Mouse (Mus musculus) left cerebral cortex, postnatal 36 days (tissue): ENCODE measurements at regions not wholly inside any gene's neighbourhood (a gene's known extent, or its start where the extent isn't known, plus 50 kb on each side); places are given as distances from the start of the nearest gene placed in this dataset.

ENCODE experiments used
- DNase-seq, 2 experiments: peaks; one replicate each; pipeline ENCODE4 v3.0.0; 2021 to 2022; ENCODE audit warnings: low spot score in 2 of 2, mixed read lengths in 1 of 2
- intact Hi-C: fragments of 180-260 bp; cut with DNase I; formaldehyde crosslinking; loops from one replicate; pipeline ENCODE4 v1.15.1; 2025

DNA sequence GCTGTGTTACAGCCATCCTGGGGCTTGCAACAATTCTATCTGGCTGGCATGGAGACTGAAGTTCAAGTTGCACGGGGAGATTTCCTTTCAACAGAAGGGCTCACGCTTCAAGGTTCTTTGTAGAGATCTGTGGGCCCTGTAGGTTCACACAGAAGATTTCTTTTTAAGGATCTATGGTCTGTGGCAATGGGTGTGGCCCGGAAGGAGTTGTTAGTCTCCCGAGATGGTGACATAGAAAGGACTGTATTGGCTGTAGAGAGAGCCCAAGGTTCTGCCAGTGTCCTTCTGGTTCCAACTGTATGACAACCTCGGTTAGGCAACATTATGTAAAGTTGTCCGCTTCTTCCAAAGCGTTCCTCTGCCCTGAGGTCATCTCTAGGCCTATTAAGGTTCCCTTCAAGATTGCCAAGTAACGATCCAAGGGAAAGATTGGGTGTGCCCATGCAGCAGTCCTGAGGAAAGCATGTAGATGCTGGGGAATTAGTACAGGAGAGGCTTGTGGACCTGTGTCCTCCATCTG lies 124.8 kb upstream of the Hes1 start:
- DNase-seq: no peak
- intact Hi-C loops: no loop called here

DNA sequence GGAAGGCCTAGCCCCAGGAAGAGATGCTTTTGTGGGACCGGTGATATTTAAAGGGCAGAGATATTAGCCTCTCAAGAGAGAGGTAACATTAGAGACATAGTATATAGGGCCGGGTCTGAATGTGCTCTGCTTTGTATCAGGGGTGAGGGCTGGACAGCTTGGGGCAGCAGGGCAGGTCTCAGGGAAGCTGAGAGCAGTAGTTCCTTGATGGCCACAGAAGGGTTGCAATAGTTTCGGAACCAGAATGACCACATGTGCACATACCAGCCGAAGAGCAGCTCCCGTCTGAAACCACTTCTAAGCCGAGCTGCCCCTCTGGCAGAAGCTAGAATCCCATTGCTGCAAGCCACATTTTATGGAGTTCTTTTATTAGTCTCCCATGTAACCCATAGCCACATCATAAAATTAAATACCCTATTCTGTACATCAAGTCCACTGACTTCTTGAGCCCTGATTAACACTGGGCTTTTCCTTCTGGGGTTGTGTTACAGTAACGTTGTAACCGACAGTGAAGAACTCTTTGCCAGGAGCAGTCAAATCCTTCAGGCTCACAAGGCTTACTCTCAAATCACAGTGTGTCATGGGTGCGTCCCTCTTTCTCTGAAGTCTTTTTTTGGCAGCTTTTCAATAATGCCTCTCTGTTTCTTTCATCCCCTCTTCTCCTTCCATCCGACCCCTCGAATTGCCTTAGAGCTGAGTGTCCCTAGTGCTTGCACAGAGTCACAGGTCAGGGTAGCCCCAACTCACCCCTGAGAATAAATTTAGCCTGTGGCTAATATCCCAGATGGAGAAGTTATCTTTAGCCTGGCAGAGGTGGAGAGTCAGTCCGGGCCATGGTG lies 124.1 kb upstream of the Hes1 start:
- intact Hi-C loops: no loop called here
- no peak for DNase-seq

DNA sequence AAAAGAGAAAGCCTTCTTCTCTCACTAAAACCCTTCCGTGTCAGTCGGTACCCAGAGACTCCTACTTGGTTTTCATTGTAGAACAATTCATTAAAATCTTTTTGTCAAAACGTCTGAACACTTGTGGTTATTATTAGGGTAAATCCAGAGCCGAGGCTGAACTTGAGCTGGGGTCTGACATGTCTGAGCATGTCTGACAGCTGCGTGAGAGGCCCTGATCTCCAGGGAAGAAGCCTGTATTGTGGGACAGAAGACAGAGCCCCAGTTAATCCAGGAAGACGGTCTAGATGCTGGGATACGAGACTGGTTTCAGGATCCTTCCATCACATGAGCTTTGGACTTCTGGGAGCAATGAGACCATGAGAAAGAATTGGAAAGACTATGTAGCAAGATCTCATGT lies 122.1 kb upstream of the Hes1 start:
- no peak for DNase-seq
- intact Hi-C loops: no loop called here

DNA sequence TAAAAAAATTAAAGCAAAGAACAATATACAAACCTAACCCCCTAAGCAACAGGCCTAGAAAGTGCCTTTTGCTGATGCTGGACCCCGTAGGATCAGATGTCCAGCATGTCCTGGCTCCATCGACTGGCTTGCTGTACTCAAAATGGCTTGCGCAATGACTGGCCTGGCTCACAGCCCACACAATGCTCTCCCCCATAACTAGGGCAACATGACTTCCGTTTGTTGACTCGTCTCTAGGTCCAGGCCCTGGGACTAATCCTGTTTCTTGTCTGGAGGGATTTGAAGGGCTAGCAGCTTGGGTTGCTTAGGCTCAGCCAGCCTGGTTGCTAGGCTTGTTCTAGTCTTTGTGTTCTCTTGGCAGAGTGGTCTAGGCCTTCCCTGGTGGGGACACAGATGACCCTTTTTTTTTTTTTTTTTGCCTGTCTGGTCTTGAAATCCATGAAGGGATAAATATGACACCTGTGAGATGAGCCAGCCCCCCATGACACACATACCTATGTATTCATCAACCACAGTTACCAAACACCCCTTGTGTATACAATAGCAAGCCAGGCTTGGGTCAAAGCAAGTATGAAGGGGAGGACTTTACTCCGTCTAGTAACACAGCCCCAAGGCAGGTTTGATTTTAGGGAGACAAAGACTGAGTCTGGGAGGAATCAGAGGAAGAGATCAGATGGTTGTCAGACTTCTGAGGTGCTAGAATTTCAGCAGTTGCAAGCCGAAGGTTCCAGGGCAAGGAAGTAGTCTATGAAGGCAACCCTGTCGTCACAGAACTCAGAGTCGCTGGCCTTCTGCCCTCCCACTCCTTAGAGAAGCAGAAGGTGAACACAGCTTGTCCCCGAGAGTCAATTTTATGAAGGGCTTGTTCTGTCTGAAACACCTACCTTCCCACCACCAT lies 120.0 kb upstream of the Hes1 start:
- no peak for DNase-seq
- intact Hi-C loops: no loop called here

DNA sequence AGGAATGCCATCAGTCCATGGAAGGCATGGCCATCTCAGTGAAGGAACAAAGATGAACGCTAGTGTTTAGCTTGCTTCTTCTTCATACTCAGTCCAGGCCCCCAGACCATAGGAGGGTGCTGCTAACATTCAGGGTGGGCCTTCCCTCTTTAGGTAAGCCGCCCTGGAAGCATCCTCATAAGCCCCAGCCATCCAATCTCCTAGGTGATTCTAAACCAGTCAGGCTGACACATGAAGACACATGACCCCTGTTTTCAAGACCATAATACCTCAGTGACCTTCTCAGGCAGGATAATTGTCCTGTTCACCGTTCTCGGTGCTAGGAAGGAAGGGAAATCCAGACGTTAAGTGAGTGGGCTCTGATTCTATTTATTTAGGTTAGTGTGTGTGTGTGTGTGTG lies 119.2 kb upstream of the Hes1 start:
- DNase-seq: no peak
- intact Hi-C loops: loop anchor here (5.0 kb wide), 1 partner anchor 117 kb away; the partner anchor contains the start of gene Hes1

DNA sequence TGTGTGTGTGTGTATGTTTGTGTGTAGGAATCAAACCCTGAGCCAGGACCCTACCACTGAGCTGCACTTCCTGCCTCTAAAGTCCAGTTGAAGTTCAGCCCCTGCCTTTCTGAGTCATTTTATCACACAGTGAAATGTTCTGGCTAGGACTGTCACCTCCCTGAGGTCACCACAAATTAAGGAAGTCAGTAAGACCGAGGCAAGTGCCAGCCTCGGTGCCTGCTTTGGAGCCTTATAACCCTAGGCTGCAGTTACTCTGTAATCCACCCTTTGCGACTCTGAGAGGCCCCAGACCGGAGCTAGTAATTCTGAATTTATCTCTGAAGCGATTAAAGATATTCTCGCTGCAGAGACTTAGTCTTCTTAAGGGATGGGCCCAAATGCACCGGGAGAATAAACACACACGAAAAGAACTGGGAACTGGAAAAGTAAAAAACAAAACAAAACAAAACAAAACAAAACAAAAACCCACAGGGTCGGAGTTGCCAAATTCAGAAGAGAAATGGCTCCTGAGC lies 118.8 kb upstream of the Hes1 start:
- no peak for DNase-seq
- intact Hi-C loops: loop anchor here (5.0 kb wide), 1 partner anchor 117 kb away; the partner anchor contains the start of gene Hes1

DNA sequence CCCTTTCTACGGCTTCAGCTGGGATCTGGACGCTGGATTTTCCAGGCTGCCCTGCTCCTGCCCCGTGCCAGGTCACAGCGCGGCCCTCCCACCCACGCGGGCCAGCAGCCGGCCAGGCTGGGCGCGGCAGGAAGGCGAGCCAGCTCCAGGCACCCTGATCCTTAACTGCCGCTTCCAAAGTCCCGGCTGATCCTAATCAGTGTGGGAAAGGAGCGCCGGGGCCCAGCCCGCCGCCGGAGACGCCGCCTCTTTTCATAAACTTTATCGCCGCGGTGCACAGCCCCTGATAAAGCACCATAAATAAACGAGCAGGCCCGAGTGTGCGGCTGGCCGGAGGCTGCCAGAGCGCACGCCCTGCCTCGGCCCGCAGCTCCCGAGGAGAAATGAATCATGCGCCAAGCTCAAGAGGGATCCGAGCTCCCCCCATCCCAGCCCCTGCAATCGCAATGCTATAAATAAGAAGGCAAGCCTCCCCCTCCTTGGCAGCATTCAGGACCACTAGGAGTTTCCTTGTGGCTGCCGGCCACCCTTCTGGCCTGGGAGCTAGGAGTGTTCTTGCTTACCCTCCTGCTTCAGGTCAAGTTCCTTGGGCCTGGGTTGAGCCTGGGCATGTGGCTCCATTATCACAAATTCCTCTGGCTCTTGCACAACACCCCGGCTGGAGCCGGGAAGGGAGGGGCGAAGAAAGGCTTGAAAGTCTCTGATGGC lies 118.1 kb upstream of the Hes1 start:
- DNase-seq: peak; percentile 54 to 58
- intact Hi-C loops: loop anchor here (5.0 kb wide), 1 partner anchor 116 kb away; the partner anchor contains the start of gene Hes1

DNA sequence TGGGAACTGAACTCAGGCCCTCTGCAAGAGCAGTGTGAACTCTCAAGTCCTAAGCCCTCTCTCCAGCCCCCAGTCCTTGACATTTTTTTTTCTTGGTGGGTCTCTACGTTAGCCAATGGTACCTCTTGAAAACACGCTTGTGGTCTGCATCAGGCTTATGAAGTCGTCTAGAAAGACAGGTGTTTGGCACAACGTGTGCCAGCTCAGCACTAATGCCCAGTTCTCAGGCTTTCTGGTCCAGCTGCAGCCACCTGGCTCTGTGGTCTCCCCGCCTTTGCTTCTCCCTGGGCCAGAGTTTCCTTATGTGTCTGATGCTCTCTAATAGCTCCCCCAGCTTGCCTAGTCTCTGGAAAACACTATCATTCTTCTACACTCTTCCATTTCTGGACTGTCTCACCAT lies 117.2 kb upstream of the Hes1 start:
- intact Hi-C loops: loop anchor here (5.0 kb wide), 1 partner anchor 115 kb away; the partner anchor contains the start of gene Hes1
- no peak for DNase-seq

DNA sequence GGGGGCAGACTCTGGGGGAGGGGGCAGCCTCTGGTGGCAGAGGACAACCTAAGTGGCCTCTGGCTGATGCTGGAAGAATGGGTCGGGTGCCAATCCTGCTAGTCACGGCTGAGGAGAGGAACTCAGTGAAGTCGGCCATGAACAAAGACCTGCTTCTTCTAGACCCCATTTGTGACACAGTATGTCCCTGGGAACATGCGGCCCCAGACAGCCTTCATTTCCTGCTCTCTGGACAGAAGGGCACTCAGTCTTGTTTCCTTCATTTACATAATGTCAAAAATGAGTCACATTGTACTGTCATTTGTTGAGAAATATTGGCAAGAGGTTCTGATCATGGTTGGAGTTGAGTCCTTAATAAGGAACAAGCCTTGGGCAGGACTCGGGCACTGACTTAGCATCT lies 116.5 kb upstream of the Hes1 start:
- intact Hi-C loops: loop anchor here (5.0 kb wide), 1 partner anchor 115 kb away; the partner anchor contains the start of gene Hes1

DNA sequence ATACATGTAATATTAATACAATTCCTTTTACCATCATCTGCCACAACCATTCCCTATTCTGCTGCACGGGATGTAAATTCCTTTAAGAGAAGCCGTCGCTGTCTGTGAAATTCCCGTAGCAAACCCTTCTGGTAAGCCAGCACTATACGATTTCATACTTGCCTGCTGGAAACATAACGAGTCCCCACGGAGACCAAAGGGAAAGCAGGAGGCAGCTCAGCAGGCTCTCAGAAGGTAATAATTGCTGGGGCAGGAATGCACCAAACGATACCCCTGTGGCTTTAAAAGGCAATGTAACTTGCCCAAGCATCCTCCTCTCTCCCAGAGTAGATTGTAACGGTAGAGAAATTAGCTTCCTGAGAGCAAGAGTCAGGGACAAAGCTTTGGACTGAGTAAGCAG lies 114.0 kb upstream of the Hes1 start:
- DNase-seq: no peak
- intact Hi-C loops: loop anchor here (5.0 kb wide), 1 partner anchor 57 kb away; no protein-coding TSS in a partner anchor

More for the DNA sequence above, 116.5 kb upstream of the Hes1 start:
- no peak for DNase-seq

DNA sequence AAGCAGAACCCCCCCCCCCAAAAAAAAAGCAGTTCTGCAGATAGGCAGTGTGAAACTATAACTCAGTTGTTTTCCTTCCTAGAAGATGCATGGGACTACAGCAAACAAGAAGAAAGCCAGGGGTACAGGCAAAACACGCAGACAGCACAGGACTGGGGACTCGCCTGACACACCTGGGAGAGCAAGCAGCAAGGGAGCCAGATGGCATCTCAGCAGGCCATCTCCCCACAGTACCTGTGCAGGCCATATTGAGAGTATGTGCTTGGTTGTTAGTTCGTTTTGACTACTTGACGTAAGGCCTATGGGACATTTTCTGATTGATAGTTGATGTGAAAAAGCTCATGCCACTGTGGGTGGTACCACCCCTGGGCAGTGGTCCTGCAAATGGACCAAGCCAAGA lies 113.4 kb upstream of the Hes1 start:
- intact Hi-C loops: loop anchor here (5.0 kb wide), 1 partner anchor 57 kb away; no protein-coding TSS in a partner anchor
- DNase-seq: no peak

DNA sequence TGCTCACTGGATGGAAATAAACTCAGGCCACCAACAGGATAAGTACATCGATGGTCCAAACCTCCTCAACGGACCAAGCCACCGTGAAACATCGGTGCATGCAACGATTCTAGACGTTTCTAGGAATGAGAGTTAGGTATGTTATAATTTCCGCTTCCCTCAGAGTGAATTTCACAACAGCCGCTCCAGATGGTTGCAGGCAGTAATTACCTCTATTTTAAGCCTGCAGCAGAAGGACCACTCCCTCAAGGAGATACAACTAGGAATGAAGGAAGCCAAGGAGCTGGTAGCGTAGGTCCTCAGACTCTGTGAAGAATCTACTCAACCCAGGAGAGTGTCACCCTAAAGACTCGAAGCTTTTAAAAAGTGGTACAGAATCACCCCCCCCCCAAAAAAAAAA lies 109.5 kb upstream of the Hes1 start:
- intact Hi-C loops: loop anchor here (5.0 kb wide), 1 partner anchor 53 kb away; no protein-coding TSS in a partner anchor
- DNase-seq: peak; percentile 57 to 70

DNA sequence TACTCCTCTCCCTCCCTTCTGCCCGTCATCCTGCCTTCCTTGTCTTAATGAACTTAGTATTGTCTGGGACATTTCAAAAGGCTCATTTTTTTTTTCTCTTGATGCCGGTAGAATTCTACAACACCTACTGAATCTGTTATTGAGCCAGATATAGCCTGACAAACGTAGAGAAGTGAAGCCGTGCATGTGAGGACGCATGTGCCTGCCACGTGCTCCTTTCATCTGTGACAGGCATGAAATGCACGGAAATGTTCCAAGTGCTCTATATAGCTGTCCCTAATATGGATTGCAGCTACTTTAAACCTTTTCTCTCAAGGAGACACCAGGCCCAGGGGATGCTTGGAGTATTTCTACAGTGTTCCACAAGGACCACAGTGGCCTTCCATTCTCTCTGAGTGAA lies 107.3 kb upstream of the Hes1 start:
- peak; percentile 38 to 42 for DNase-seq
- intact Hi-C loops: no loop called here

DNA sequence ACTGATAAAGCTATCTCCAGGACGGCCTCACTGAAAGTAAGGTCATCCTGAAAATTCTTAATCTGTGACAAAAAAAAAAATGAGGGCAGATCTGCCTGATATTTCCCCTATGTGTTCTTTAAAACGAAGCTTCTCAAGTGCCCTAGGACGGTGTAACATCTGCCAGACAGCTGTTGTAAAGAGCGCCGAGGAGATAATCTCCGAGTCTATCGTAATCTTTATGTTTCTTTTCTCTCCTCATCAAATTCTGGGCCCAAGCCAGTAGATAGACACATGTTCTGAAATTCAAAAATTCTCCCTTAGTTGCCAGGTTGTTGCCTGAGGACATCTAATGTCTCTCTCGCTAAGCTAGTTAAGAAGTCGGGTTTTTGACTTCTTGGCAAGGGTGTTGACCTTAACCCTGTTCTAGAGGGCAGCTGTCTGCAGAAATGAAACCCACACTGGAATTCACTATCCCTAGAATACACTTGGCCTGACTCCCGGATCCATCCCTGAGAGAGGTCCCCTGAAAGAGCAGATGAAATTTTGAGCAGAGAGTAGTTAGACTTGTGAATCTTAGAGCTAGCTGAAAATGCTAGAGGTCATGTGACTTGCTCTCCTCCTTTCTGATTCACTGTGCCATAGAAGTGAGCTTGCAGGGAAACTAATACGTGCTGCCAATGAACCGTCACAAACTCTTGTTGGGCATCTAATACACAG lies 104.1 kb upstream of the Hes1 start:
- intact Hi-C loops: no loop called here
- DNase-seq: no peak

DNA sequence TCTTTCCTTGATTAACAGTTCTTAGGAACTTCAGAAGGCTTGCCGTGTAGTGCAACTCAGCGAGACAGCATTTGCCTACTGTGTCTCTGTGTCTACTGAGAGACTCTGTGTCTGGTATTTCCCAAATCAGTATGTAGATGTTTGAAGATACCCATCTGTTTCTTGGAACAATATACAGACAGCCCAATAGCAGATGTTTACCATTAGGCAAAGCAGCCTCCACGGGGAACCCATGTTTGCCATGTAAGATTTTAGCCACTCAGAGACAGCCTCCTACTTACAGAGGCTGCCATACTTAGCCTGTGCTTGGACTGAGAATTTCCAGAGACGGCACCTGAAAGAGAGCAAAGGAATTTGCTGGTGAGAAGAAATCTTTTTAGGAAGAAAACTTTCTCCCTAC lies 100.9 kb upstream of the Hes1 start:
- intact Hi-C loops: no loop called here
- DNase-seq: no peak

DNA sequence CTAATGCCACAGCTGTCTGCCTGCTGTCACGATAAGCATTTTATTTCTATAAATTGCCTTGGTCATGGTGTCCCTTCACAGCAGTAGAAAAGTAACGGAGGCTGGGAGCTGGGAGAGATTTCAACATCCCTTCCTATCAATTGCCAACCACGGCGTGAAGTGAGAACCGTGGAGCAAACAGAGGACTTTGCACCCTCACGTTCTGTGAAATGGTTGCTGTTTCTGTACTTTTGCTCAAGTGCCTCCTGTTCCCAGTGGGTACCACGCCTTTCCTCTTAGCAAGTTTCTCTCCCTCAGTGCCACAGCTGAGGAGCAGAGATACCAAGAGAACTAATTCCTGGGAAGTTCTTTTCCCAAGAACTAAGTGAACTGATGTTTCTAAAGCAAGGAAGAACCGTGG lies 99.6 kb upstream of the Hes1 start:
- intact Hi-C loops: no loop called here
- no peak for DNase-seq

DNA sequence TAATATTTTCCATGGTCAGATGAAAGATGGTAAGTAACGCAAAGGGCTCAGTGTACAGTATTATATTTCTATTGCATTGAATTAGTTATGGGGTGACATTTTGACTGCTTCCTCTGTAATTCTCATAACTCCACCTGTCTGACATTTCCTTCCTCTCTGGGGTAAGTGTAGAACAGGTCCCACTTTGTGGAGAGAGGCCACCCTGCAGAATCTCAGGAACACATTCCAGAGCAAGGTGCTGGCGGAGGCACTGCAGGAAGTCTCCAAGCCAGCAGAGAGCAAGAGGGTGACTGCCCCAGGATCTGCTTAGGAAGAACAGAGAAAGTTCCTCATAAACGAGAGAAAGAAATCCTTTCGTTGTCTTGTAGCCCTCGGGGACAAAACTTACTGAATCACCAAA lies 95.4 kb upstream of the Hes1 start:
- DNase-seq: no peak
- intact Hi-C loops: no loop called here

DNA sequence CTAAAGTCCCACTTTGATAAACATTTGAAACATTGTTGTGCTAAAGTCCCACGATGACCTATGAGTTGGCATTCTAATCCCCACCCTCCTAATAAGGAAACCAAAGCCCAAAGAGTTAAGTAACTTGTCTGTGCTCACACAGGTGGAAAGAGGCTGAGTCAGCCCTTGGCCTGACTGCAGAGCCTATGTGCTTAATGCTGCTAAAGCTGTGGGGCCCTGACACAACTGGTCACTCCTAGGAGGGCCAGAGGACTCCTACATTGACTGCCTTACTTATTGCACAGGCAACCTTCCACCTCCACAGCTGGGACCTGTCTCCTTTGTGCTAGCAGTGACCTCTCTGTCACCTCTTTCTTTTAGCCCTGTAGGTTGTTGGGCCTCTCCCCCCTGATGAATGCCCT lies 91.4 kb upstream of the Hes1 start:
- no peak for DNase-seq
- intact Hi-C loops: no loop called here

DNA sequence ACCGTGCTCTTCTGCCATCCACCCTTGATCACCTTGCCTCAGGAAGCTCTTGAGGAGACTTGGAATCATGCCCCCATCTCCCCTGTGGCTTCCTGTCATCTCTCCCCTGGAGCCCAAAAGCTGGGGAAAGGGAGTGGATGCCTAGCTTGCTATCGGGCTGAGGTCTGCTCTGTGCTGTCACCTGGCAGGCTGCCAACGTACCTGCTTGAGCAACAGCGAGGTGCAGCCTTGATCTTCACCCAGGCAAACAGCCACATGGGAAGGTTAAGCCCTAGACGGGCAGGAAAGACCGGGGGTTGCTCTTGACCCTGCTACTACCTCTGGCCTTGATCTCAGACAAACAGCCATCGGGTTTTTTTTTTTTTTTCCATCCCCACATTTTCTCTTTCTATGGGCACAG lies 90.9 kb upstream of the Hes1 start:
- no peak for DNase-seq

More for the DNA sequence above, 90.9 kb upstream of the Hes1 start:
- intact Hi-C loops: no loop called here
